Mouse (Mus musculus): ENCODE results near the gene Soga3. TPM values are rescaled to one million over a fixed set of nuclear protein-coding genes. Genes with fewer than 3 reads are reported as not detected.

The Soga3 gene
- total RNA-seq, 1 experiment from 2014 or later, result not detected

GRCm38 (mm10) chr10:29199835-29200234, 56.2 kb downstream of the Soga3 start:
- no peak for ATAC-seq (replicated peaks; ENCODE audit: insufficient number of reproducible peaks, low FRiP score, low TSS enrichment, poor library complexity, severe bottlenecking)

- no peak for ATAC-seq (replicated peaks; ENCODE audit: insufficient number of reproducible peaks, low FRiP score, low TSS enrichment, poor library complexity, severe bottlenecking)
Observed at GRCm38 (mm10) chr10:29200609-29201008, 57.0 kb downstream of the Soga3 start.

- ATAC-seq (replicated peaks; ENCODE audit: insufficient number of reproducible peaks, low FRiP score, low TSS enrichment, poor library complexity, severe bottlenecking), result no peak
Observed at GRCm38 (mm10) chr10:29206730-29207129, 63.1 kb downstream of the Soga3 start.

GRCm38 (mm10) chr10:29208735-29209134, 65.1 kb downstream of the Soga3 start:
- no peak for ATAC-seq (replicated peaks; ENCODE audit: insufficient number of reproducible peaks, low FRiP score, low TSS enrichment, poor library complexity, severe bottlenecking)

GRCm38 (mm10) chr10:29211453-29211852, 67.8 kb downstream of the Soga3 start, which contains the start of gene 9330159F19Rik:
TSS of gene 9330159F19Rik (plus strand) at chr10:29211606.
- ATAC-seq (replicated peaks; ENCODE audit: insufficient number of reproducible peaks, low FRiP score, low TSS enrichment, poor library complexity, severe bottlenecking), result no peak

GRCm38 (mm10) chr10:29213534-29214100, 70.0 kb downstream of the Soga3 start:
- no peak for ATAC-seq (replicated peaks; ENCODE audit: insufficient number of reproducible peaks, low FRiP score, low TSS enrichment, poor library complexity, severe bottlenecking)

- ATAC-seq (replicated peaks; ENCODE audit: insufficient number of reproducible peaks, low FRiP score, low TSS enrichment, poor library complexity, severe bottlenecking), result no peak
Observed at GRCm38 (mm10) chr10:29216957-29217356, 73.3 kb downstream of the Soga3 start.

- ATAC-seq (replicated peaks; ENCODE audit: insufficient number of reproducible peaks, low FRiP score, low TSS enrichment, poor library complexity, severe bottlenecking), result no peak
Observed at GRCm38 (mm10) chr10:29217451-29217850, 73.8 kb downstream of the Soga3 start.

- no peak for ATAC-seq (replicated peaks; ENCODE audit: insufficient number of reproducible peaks, low FRiP score, low TSS enrichment, poor library complexity, severe bottlenecking)
Observed at GRCm38 (mm10) chr10:29225329-29225728, 81.7 kb downstream of the Soga3 start.

- ATAC-seq (replicated peaks; ENCODE audit: insufficient number of reproducible peaks, low FRiP score, low TSS enrichment, poor library complexity, severe bottlenecking), result no peak
Observed at GRCm38 (mm10) chr10:29231208-29231607, 87.6 kb downstream of the Soga3 start.

Other genes with a start within 250 kb of the Soga3 start
- not detected in 3 replicates for gene 2310057J18Rik, start 157.5 kb upstream of the Soga3 start, total RNA-seq (2017)
- not detected in 3 replicates for gene Gm49353, start 55.1 kb downstream of the Soga3 start, total RNA-seq (2017)
- gene 9330159F19Rik, start 67.8 kb downstream of the Soga3 start, total RNA-seq (2017), result not detected in 3 replicates
- gene Echdc1, start 169.3 kb downstream of the Soga3 start, total RNA-seq (2017), result 5.8 to 13.7 TPM (median 11.4 TPM) in 3 replicates
- 99.8 to 109 TPM (median 101 TPM) in 3 replicates for gene Rnf146, start 218.6 kb downstream of the Soga3 start, total RNA-seq (2017)

Data from monocyte, adult 5-6 weeks (primary cell).